In the genomic region with DNA sequence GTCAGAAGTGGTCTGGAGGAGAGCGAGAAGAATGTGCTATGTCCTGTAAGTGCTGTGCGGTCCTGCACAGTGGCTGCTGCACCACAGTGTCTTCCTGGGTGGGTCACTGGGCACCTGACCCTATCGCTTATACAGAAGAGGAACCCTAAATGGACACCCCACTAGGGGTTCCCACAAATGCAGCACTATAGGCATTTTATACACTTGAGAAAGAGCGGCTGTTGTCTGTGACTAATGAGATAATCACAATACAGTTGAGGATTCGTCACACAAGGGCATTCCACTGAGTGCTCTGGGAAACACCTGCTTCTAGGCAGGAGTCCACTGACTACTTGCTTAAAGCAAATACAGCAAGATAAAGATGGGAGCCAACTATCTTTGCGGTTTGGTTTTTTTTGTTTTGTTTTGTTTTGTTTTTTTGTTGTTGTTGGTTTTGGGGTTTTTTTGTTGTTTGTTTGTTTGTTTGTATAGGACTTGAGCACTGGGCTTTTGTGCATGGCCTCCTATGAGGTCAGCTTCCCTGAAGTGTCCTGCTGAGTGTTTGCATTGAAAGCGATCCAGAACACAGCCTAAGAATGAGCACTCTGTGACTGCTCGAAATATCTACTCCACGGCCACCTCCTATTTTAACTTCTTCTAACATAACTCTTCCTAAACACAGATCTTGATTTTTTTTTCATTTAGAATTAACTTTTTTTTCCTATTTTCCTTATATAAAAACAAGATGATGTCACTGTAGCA, we compare ENCODE assay signal across 15 mouse cellular contexts. TPM values are rescaled to one million over a fixed set of nuclear protein-coding genes. Genes with fewer than 3 reads are reported as not detected.
DNase-seq lines count a peak whose midpoint lies in the region; ATAC-seq and TF ChIP-seq lines count a peak whose summit lies in the region.
"Had no signal": no experiment of that assay in that cellular context is flagged by ENCODE, and none has a peak within 500 bp of the region (broad histone marks: within the 10 kb centered on the region; RNA-seq: fewer than 3 reads in every experiment).

No protein-coding gene starts in this region.

- no peak for TF ChIP-seq EP300 in stomach, postnatal 0 days (optimal IDR thresholded peaks at IDR 0.05)

- 77% methylated on average over 9 of the region's 9 CpGs for WGBS in embryonic facial prominence, embryonic 12.5 days
- WGBS in embryonic facial prominence, embryonic 10.5 days, result 79% methylated on average over 9 of the region's 9 CpGs
- 62% methylated on average over 9 of the region's 9 CpGs for WGBS in hindbrain, embryonic 12.5 days
- 47% methylated on average over 9 of the region's 9 CpGs for WGBS in hindbrain, embryonic 16.5 days
- WGBS in neural tube, embryonic 12.5 days, result 59% methylated on average over 9 of the region's 9 CpGs
- WGBS in neural tube, embryonic 15.5 days, result 54% methylated on average over 9 of the region's 9 CpGs
- 81% methylated on average over 9 of the region's 9 CpGs for WGBS in stomach, postnatal 0 days

- no peaks in the 10 kb centered on the region for H3K36me3 ChIP-seq in embryonic facial prominence, embryonic 12.5 days
- H3K36me3 ChIP-seq in embryonic facial prominence, embryonic 10.5 days (replicated peaks), result no peaks in the 10 kb centered on the region
- no peaks in the 10 kb centered on the region for H3K36me3 ChIP-seq in hindbrain, embryonic 12.5 days
- H3K36me3 ChIP-seq in hindbrain, embryonic 16.5 days (ENCODE audit: control insufficient read depth, insufficient read depth, low read length), result no peaks in the 10 kb centered on the region
- H3K36me3 ChIP-seq in neural tube, embryonic 12.5 days, result no peaks in the 10 kb centered on the region
- peaks cover 5% of the 10 kb centered on the region; the same call in 1 of the 2 replicates for H3K36me3 ChIP-seq in neural tube, embryonic 15.5 days
- H3K36me3 ChIP-seq in stomach, postnatal 0 days (ENCODE audit: control insufficient read depth, insufficient read depth, low read length), result no peaks in the 10 kb centered on the region
- H3K36me3 ChIP-seq: embryonic facial prominence, embryonic 15.5 days; forebrain, embryonic 15.5 days had no signal

- no peak for ATAC-seq in embryonic facial prominence, embryonic 12.5 days (ENCODE audit: insufficient number of reproducible peaks, insufficient read depth, low FRiP score, low TSS enrichment)
- peak; percentile 75 for ATAC-seq in hindbrain, embryonic 12.5 days (ENCODE audit: low FRiP score)
- no peak for ATAC-seq in hindbrain, embryonic 16.5 days
- ATAC-seq in neural tube, embryonic 12.5 days (ENCODE audit: low FRiP score, low read depth), result peak; percentile 76
- no peak for ATAC-seq in neural tube, embryonic 15.5 days (ENCODE audit: low FRiP score)
- ATAC-seq in stomach, postnatal 0 days (ENCODE audit: low FRiP score, low TSS enrichment), result 0 out of 2 replicates have a peak, but pooled peaks have one; percentile 12
- ATAC-seq: forebrain, embryonic 15.5 days; intestine, embryonic 16.5 days had no signal

- 0 out of 2 replicates have a peak overlapping the region, but pooled peaks have one; percentile 2 for H3K9ac ChIP-seq in embryonic facial prominence, embryonic 12.5 days
- H3K9ac ChIP-seq in hindbrain, embryonic 12.5 days, result no peak overlapping the region
- H3K9ac ChIP-seq in hindbrain, embryonic 16.5 days (ENCODE audit: low read depth, low read length), result no peak overlapping the region
- H3K9ac ChIP-seq in neural tube, embryonic 12.5 days, result no peak overlapping the region
- no peak overlapping the region for H3K9ac ChIP-seq in neural tube, embryonic 15.5 days (replicated peaks)
- H3K9ac ChIP-seq in stomach, postnatal 0 days (ENCODE audit: low read length), result no peak overlapping the region
- H3K9ac ChIP-seq: embryonic facial prominence, embryonic 15.5 days; forebrain, embryonic 15.5 days had no signal

- H3K27ac ChIP-seq in embryonic facial prominence, embryonic 12.5 days, result no peak overlapping the region
- H3K27ac ChIP-seq in embryonic facial prominence, embryonic 10.5 days (replicated peaks), result no peak overlapping the region
- no peak overlapping the region for H3K27ac ChIP-seq in hindbrain, embryonic 12.5 days
- H3K27ac ChIP-seq in hindbrain, embryonic 16.5 days (ENCODE audit: low read depth, low read length), result no peak overlapping the region
- no peak overlapping the region for H3K27ac ChIP-seq in neural tube, embryonic 12.5 days
- no peak overlapping the region for H3K27ac ChIP-seq in neural tube, embryonic 15.5 days (replicated peaks)
- no peak overlapping the region for H3K27ac ChIP-seq in stomach, postnatal 0 days (replicated peaks)
- H3K27ac ChIP-seq: embryonic facial prominence, embryonic 15.5 days; forebrain, embryonic 15.5 days had no signal

- H3K27me3 ChIP-seq in embryonic facial prominence, embryonic 12.5 days, result no peaks in the 10 kb centered on the region
- no peaks in the 10 kb centered on the region for H3K27me3 ChIP-seq in embryonic facial prominence, embryonic 10.5 days (replicated peaks; ENCODE audit: low read depth, poor library complexity, severe bottlenecking)
- no peaks in the 10 kb centered on the region for H3K27me3 ChIP-seq in hindbrain, embryonic 12.5 days
- H3K27me3 ChIP-seq in hindbrain, embryonic 16.5 days (replicated peaks; ENCODE audit: control insufficient read depth, insufficient read depth, low read length), result no peaks in the 10 kb centered on the region
- H3K27me3 ChIP-seq in neural tube, embryonic 12.5 days (replicated peaks), result no peaks in the 10 kb centered on the region
- H3K27me3 ChIP-seq in neural tube, embryonic 15.5 days (replicated peaks), result no peaks in the 10 kb centered on the region
- no peaks in the 10 kb centered on the region for H3K27me3 ChIP-seq in stomach, postnatal 0 days (ENCODE audit: control insufficient read depth, insufficient read depth, low read length)
- H3K27me3 ChIP-seq: embryonic facial prominence, embryonic 15.5 days; forebrain, embryonic 15.5 days had no signal

- no peak overlapping the region for H3K4me2 ChIP-seq in embryonic facial prominence, embryonic 12.5 days (replicated peaks)
- H3K4me2 ChIP-seq in hindbrain, embryonic 12.5 days (replicated peaks), result no peak overlapping the region
- H3K4me2 ChIP-seq in hindbrain, embryonic 16.5 days (ENCODE audit: low read length), result no peak overlapping the region
- no peak overlapping the region for H3K4me2 ChIP-seq in neural tube, embryonic 12.5 days (replicated peaks)
- no peak overlapping the region for H3K4me2 ChIP-seq in neural tube, embryonic 15.5 days
- H3K4me2 ChIP-seq in stomach, postnatal 0 days (replicated peaks; ENCODE audit: low read depth), result no peak overlapping the region
- H3K4me2 ChIP-seq: embryonic facial prominence, embryonic 15.5 days; forebrain, embryonic 15.5 days had no signal

- TF ChIP-seq CTCF in stomach, postnatal 0 days (IDR thresholded peaks at IDR 0.05; ENCODE audit: low read depth), result no peak

- H3K4me1 ChIP-seq in embryonic facial prominence, embryonic 12.5 days, result 0 out of 2 replicates have a peak, but pooled peaks cover 3% of the 10 kb centered on the region
- peaks cover 4% of the 10 kb centered on the region; the same call in 1 of the 2 replicates for H3K4me1 ChIP-seq in embryonic facial prominence, embryonic 10.5 days
- peaks cover 6% of the 10 kb centered on the region for H3K4me1 ChIP-seq in hindbrain, embryonic 12.5 days
- no peaks in the 10 kb centered on the region for H3K4me1 ChIP-seq in hindbrain, embryonic 16.5 days (ENCODE audit: control insufficient read depth, insufficient read depth, low read depth, low read length)
- H3K4me1 ChIP-seq in neural tube, embryonic 12.5 days, result peaks cover 5% of the 10 kb centered on the region; the same call in 1 of the 2 replicates
- no peaks in the 10 kb centered on the region for H3K4me1 ChIP-seq in neural tube, embryonic 15.5 days
- no peaks in the 10 kb centered on the region for H3K4me1 ChIP-seq in stomach, postnatal 0 days (replicated peaks; ENCODE audit: control insufficient read depth, insufficient read depth)
- H3K4me1 ChIP-seq: embryonic facial prominence, embryonic 15.5 days; forebrain, embryonic 15.5 days had no signal

- H3K4me3 ChIP-seq in embryonic facial prominence, embryonic 12.5 days, result no peak overlapping the region
- no peak overlapping the region for H3K4me3 ChIP-seq in embryonic facial prominence, embryonic 10.5 days
- H3K4me3 ChIP-seq in hindbrain, embryonic 12.5 days, result no peak overlapping the region
- H3K4me3 ChIP-seq in hindbrain, embryonic 16.5 days (ENCODE audit: low read length), result no peak overlapping the region
- H3K4me3 ChIP-seq in neural tube, embryonic 12.5 days, result no peak overlapping the region
- no peak overlapping the region for H3K4me3 ChIP-seq in neural tube, embryonic 15.5 days (replicated peaks)
- H3K4me3 ChIP-seq in stomach, postnatal 0 days (ENCODE audit: low read depth, low read length), result no peak overlapping the region
- H3K4me3 ChIP-seq: embryonic facial prominence, embryonic 15.5 days; forebrain, embryonic 15.5 days had no signal

- no peaks in the 10 kb centered on the region for H3K9me3 ChIP-seq in embryonic facial prominence, embryonic 12.5 days
- no peaks in the 10 kb centered on the region for H3K9me3 ChIP-seq in embryonic facial prominence, embryonic 10.5 days
- no peaks in the 10 kb centered on the region for H3K9me3 ChIP-seq in hindbrain, embryonic 12.5 days (replicated peaks)
- no peaks in the 10 kb centered on the region for H3K9me3 ChIP-seq in hindbrain, embryonic 16.5 days (ENCODE audit: control insufficient read depth, low read length)
- no peaks in the 10 kb centered on the region for H3K9me3 ChIP-seq in neural tube, embryonic 12.5 days
- no peaks in the 10 kb centered on the region for H3K9me3 ChIP-seq in neural tube, embryonic 15.5 days (replicated peaks)
- no peaks in the 10 kb centered on the region for H3K9me3 ChIP-seq in stomach, postnatal 0 days (ENCODE audit: control insufficient read depth, low read length)
- H3K9me3 ChIP-seq: embryonic facial prominence, embryonic 15.5 days; forebrain, embryonic 15.5 days had no signal

- no peak for DNase-seq in embryonic facial prominence, embryonic 10.5 days (ENCODE audit: low spot score)
- no peak for DNase-seq in stomach, postnatal 0 days (ENCODE audit: low spot score)
- no peak for DNase-seq in cerebellum, postnatal 10 days
- DNase-seq: adrenal gland, adult 2 months; cerebellum, postnatal 36 days; gastrocnemius, postnatal 14 days; thymus, postnatal 14 days had no signal

RNA-seq across cellular contexts. Expression of gene Bfsp1, which starts 55.9 kb away (rescaled TPM):
- polyA plus RNA-seq in embryonic facial prominence, embryonic 12.5 days (2016; fragmentation: Nextera tagmentation; extraction: Ambion mirVana), result 2.1 and 2.5 TPM in 2 replicates
- polyA plus RNA-seq in embryonic facial prominence, embryonic 10.5 days (2016; fragmentation: Nextera tagmentation; extraction: Ambion mirVana), result 0.60 and 1.2 TPM in 2 replicates
- polyA plus RNA-seq in hindbrain, embryonic 12.5 days (2016; fragmentation: Nextera tagmentation; extraction: Ambion mirVana), result 2.3 and 2.4 TPM in 2 replicates
- polyA plus RNA-seq in hindbrain, embryonic 16.5 days (2015; fragmentation: Nextera tagmentation; extraction: Ambion mirVana), result 0.85 and 2.0 TPM in 2 replicates
- polyA plus RNA-seq in neural tube, embryonic 12.5 days (2016; fragmentation: Nextera tagmentation; extraction: Ambion mirVana), result 1.3 and 1.4 TPM in 2 replicates
- polyA plus RNA-seq in neural tube, embryonic 15.5 days (2015; fragmentation: Nextera tagmentation; extraction: Ambion mirVana), result 1.4 and 1.9 TPM in 2 replicates
- polyA plus RNA-seq in stomach, postnatal 0 days (2015; fragmentation: Nextera tagmentation; extraction: Ambion mirVana), result 1.5 and 1.6 TPM in 2 replicates

Comparison
In these comparisons a context has a peak if more than half of its experiments do, and no peak if none do; other contexts are left out.
1. ATAC-seq: peak in hindbrain, embryonic 12.5 days (single experiment), neural tube, embryonic 12.5 days (single experiment) and stomach, postnatal 0 days (single experiment); none in embryonic facial prominence, embryonic 12.5 days (single experiment), hindbrain, embryonic 16.5 days (single experiment) and neural tube, embryonic 15.5 days (single experiment).